ENCODE assay signal across 24 mouse cellular contexts in the genomic region with DNA sequence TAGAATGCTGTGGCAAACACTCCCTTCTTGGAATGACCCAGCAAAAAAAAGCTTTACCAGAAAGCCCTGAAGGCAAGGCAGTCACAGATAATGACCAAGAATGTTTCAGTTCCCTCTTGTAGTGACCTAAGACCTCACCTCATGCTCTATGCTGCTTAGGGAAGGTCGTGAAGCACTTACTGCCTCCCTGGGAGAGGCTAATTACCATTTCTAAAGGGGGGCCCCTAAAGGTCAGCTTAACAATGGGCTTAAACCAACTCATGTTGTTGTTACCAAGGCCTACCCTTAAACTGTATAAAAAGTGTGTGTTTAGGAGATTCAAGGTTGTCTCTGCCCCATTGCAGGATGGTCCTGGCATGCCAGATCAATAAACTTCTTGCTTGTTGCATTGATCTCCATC. TPM values are rescaled to one million over a fixed set of nuclear protein-coding genes. Genes with fewer than 3 reads are reported as not detected.
"Had no signal": no experiment of that assay in that cellular context is flagged by ENCODE, and none has a peak within 500 bp of the region (broad histone marks: within the 10 kb centered on the region; RNA-seq: fewer than 3 reads in every experiment).

No protein-coding gene starts in this region.

- DNase-seq: kidney, postnatal 36 days; layer of hippocampus, postnatal 36 days; liver, embryonic 13.5 days; lung, embryonic 14.5 days; midbrain, embryonic 14.5 days; right cerebral cortex, postnatal 4 days; thymus, adult 2 months; thymus, postnatal 14 days; thymus, postnatal 4 days had no signal

- H3K4me3 ChIP-seq: left cerebral cortex, adult 2 months; liver, embryonic 13.5 days had no signal

- H3K36me3 ChIP-seq: liver, embryonic 13.5 days had no signal

- H3K9me3 ChIP-seq: liver, embryonic 13.5 days had no signal

- H3K4me2 ChIP-seq: liver, embryonic 13.5 days; lung, embryonic 14.5 days; midbrain, embryonic 11.5 days had no signal

- H3K4me1 ChIP-seq: liver, embryonic 13.5 days had no signal

- H3K27ac ChIP-seq: kidney, postnatal 0 days; left cerebral cortex, adult 2 months; liver, embryonic 13.5 days; macrophage; stomach, postnatal 0 days had no signal

- H3K9ac ChIP-seq: liver, embryonic 13.5 days; lung, embryonic 14.5 days had no signal

- H3K27me3 ChIP-seq: liver, embryonic 13.5 days had no signal

- ATAC-seq: lung, postnatal 0 days had no signal

RNA-seq across cellular contexts. Expression of a gene that starts 4.9 kb away (rescaled TPM):
- polyA plus RNA-seq: kidney, embryonic 14.5 days; kidney, postnatal 0 days; limb, embryonic 11.5 days; limb, embryonic 14.5 days; liver, adult 2 months; liver, embryonic 13.5 days; liver, embryonic 16.5 days; lung, embryonic 14.5 days; lung, postnatal 0 days; macrophage; midbrain, embryonic 11.5 days; midbrain, embryonic 14.5 days; midbrain, postnatal 0 days; neural tube, embryonic 11.5 days; neural tube, embryonic 14.5 days; stomach, embryonic 14.5 days; stomach, postnatal 0 days; thymus, adult 2 months had no signal
